Comparison of ENCODE assay signal across 8 mouse cellular contexts in the genomic region with DNA sequence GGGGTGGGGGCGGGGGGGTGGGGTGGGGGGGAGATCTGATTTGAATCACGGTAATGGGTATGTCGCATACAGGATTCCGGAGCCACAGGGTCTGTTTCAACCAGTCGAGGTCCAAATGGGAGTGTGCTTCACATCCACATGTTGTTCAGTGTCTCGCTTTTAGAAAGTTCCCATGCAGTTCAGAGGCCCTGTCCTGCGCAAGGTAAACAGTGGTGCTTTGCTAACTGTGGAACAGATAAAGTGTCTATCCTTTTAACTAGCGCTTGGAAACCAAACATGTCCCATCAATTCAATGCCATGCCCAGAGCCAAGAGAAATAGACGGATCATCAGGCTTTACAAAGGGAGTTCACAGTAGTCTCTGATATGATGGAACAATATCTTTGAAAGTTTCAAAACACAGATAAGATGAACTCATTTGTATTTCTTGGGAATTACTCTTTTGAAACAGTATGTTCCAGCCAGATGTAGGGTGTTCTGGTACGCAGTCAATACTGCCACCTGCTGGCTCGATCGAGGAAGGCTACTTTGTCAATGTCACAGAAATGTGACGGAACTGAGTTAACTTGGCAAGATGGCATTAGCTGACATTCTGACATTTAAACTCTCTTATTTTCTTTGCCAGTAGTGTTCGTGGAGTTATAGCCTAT.
DNase-seq lines count a peak whose midpoint lies in the region; ATAC-seq and TF ChIP-seq lines count a peak whose summit lies in the region.

No protein-coding gene starts in this region.

- peak; percentile 32 for DNase-seq in MEL-GATA-1-ER (ENCODE audit: extremely low read depth, low read depth)
- peak; percentile 49 for DNase-seq in c-Kit-positive CD71-negative TER-119-negative erythroid progenitor cells, embryonic 14.5 days (ENCODE audit: low read depth)
- DNase-seq in forebrain, postnatal 0 days: peak; percentile 79
- DNase-seq in heart, postnatal 36 days: peak; percentile 76 to 81
- peak; percentile 79 for DNase-seq in layer of hippocampus, adult 9-10 months (ENCODE audit: low spot score)
- peak; percentile 58 to 71 for DNase-seq in lung, postnatal 4 days
- DNase-seq in right cerebral cortex, postnatal 36 days (ENCODE audit: low spot score in 2 of 2): peak; percentile 48 to 54

- H3K9me3 ChIP-seq in forebrain, postnatal 0 days (ENCODE audit: low read length): no peaks in the 10 kb centered on the region

- no peaks in the 10 kb centered on the region for H3K36me3 ChIP-seq in forebrain, postnatal 0 days (ENCODE audit: insufficient read depth)

- H3K4me1 ChIP-seq in forebrain, postnatal 0 days (ENCODE audit: insufficient read depth): no peaks in the 10 kb centered on the region

- H3K9ac ChIP-seq in forebrain, postnatal 0 days: no peak overlapping the region

- no peak overlapping the region for H3K4me2 ChIP-seq in forebrain, postnatal 0 days (ENCODE audit: low read depth)

- WGBS in forebrain, postnatal 0 days: 50% methylated on average over 14 of the region's 14 CpGs

- peak; percentile 84 for ATAC-seq in forebrain, postnatal 0 days
- ATAC-seq in activated CD4-positive, CD25-positive, alpha-beta regulatory T cell, adult 4 months: no peak

- no peaks in the 10 kb centered on the region; the same call in 1 of the 2 replicates for H3K27me3 ChIP-seq in forebrain, postnatal 0 days (ENCODE audit: insufficient read depth, low read length)

- TF ChIP-seq CTCF in forebrain, postnatal 0 days (IDR thresholded peaks at IDR 0.05; ENCODE audit: low read depth): peak; percentile 92

- intact Hi-C loops in heart, postnatal 36 days (cut with DNase I): loop anchor here (1.0 to 5.0 kb wide), 7 partner anchors 71 to 619 kb away; no protein-coding TSS in a partner anchor

- no peak overlapping the region for H3K4me3 ChIP-seq in forebrain, postnatal 0 days (ENCODE audit: low read depth, low read length)

- no peak overlapping the region for H3K27ac ChIP-seq in forebrain, postnatal 0 days (ENCODE audit: low read depth, low read length)
